Mouse (Mus musculus): ENCODE data around the gene Elmsan1.

GRCm38 (mm10) chr12:84218289-84219120 is at the start of gene Elmsan1:
- TF ChIP-seq CHD2 (IDR thresholded peaks at IDR 0.05; ENCODE audit: low read depth, low read length), result no peak
- no peak for TF ChIP-seq ZC3H11A (IDR thresholded peaks at IDR 0.05; ENCODE audit: borderline replicate concordance, low read depth, low read length)

Data from ES-E14 (cell line).